Mouse (Mus musculus) megakaryocyte, embryonic 14.5 days (primary cell): Measurements from ENCODE around the gene Pygm.

Experiments
- FLI1 ChIP-seq: IDR thresholded peaks from 2 replicates; pipeline ENCODE4 v1.6.1; 2012; ENCODE audit warnings: low read length, inconsistent platforms, mixed read lengths
- GATA1 ChIP-seq: IDR thresholded peaks from 3 replicates; pipeline ENCODE4 v1.6.1; 2012; ENCODE audit warnings: mixed read lengths, low read length, inconsistent platforms, borderline replicate concordance

- no peak for TF ChIP-seq FLI1
- TF ChIP-seq GATA1 = no peak
These were observed 755 bp downstream of the Pygm start for GRCm38 (mm10) chr19:6384954-6385353.
